Mouse (Mus musculus) liver, embryonic 16.5 days (tissue): ENCODE data around the gene Gm21860. TPM values are rescaled to one million over a fixed set of nuclear protein-coding genes. Genes with fewer than 3 reads are reported as not detected.
"Not testable (repeated sequence)": the region's sequence is repeated elsewhere in the genome, so short reads cannot be mapped to it uniquely, and the experiment has no call there.

Experiments
- ATAC-seq: fragments of 200-750 bp; cut with Nextera tagmentation; 2 replicates; pipeline ENCODE4 v1.8.0; 2017; ENCODE audit warnings: low read depth, mild to moderate bottlenecking, moderate number of reproducible peaks, moderate library complexity
- H3K27ac ChIP-seq: fragments of 300-500 bp; sonication (generic); 2 replicates; pipeline ENCODE4 v1.5.1; 2014; ENCODE audit warnings: mild to moderate bottlenecking, low read length
- H3K27me3 ChIP-seq: fragments of 300-500 bp; sonication (generic); 2 replicates; pipeline ENCODE4 v1.6.1; 2014; ENCODE audit warnings: low read depth, low read length, mixed read lengths; ENCODE audit not compliant: control insufficient read depth, insufficient read depth
- H3K36me3 ChIP-seq: fragments of 300-500 bp; sonication (generic); 2 replicates; pipeline ENCODE4 v1.6.1; 2014; ENCODE audit warnings: mild to moderate bottlenecking; ENCODE audit not compliant: control insufficient read depth, insufficient read depth
- H3K4me1 ChIP-seq: fragments of 300-500 bp; sonication (generic); 2 replicates; pipeline ENCODE4 v1.6.1; 2014; ENCODE audit warnings: low read depth, low read length, mixed read lengths; ENCODE audit not compliant: control insufficient read depth
- H3K4me2 ChIP-seq: fragments of 300-500 bp; sonication (generic); 2 replicates; pipeline ENCODE4 v1.6.1; 2014; ENCODE audit warnings: low read depth, low read length, mixed read lengths
- H3K4me3 ChIP-seq: fragments of 300-500 bp; sonication (generic); 2 replicates; pipeline ENCODE4 v1.5.1; 2014; ENCODE audit warnings: low read depth, mild to moderate bottlenecking, low read length
- H3K9ac ChIP-seq: fragments of 300-500 bp; sonication (generic); 2 replicates; pipeline ENCODE4 v1.6.1; 2014; ENCODE audit warnings: low read depth, low read length
- H3K9me3 ChIP-seq: fragments of 300-500 bp; sonication (generic); replicated peaks from 2 replicates; pipeline ENCODE4 v1.6.1; 2016; ENCODE audit warnings: low read length; ENCODE audit not compliant: control insufficient read depth
- WGBS: fragments of 180-500 bp; shearing (Covaris S2); extraction: QIAGEN DNeasy Blood & Tissue Kit; methylation state at CpG from one replicate; pipeline ENCODE4 v1.1.7; 2014; ENCODE audit not compliant: insufficient replicate concordance; 5-methylcytosine and 5-hydroxymethylcytosine counted together
- polyA plus RNA-seq: library from polyadenylated mRNA; unstranded; fragments of >200 nt; fragmentation: Nextera tagmentation; extraction: Ambion mirVana; gene quantifications from 2 replicates; pipeline ENCODE4 v1.2.1, GENCODE M21; 2015

Gm21860 gene
- polyA plus RNA-seq, 1 experiment from 2014 or later = not detected

GRCm38 (mm10) chrY:90727121-90727908, 27.3 kb downstream of the Gm21860 start:
- not testable (repeated sequence) for H3K27ac ChIP-seq, H3K9ac ChIP-seq, H3K4me1 ChIP-seq, H3K4me3 ChIP-seq, H3K27me3 ChIP-seq, H3K9me3 ChIP-seq, ATAC-seq, H3K4me2 ChIP-seq, H3K36me3 ChIP-seq
- WGBS = 60% methylated on average over 12 of the region's 13 CpGs

- H3K36me3 ChIP-seq, H3K27ac ChIP-seq, H3K9me3 ChIP-seq, H3K4me2 ChIP-seq, H3K4me3 ChIP-seq, H3K27me3 ChIP-seq, H3K4me1 ChIP-seq, ATAC-seq, H3K9ac ChIP-seq: not testable (repeated sequence)
- WGBS = 46% methylated on average over 11 of the region's 23 CpGs
These were observed 28.7 kb downstream of the Gm21860 start for GRCm38 (mm10) chrY:90725701-90726451.

GRCm38 (mm10) chrY:90725166-90725565, 29.5 kb downstream of the Gm21860 start:
- not testable (repeated sequence) for H3K9ac ChIP-seq, H3K9me3 ChIP-seq, H3K4me2 ChIP-seq, H3K36me3 ChIP-seq, H3K4me1 ChIP-seq, ATAC-seq, H3K27ac ChIP-seq, H3K4me3 ChIP-seq, H3K27me3 ChIP-seq
- WGBS = 74% methylated on average over 10 of the region's 10 CpGs

- not testable (repeated sequence) for H3K9ac ChIP-seq, H3K4me2 ChIP-seq, H3K4me3 ChIP-seq, H3K4me1 ChIP-seq, H3K27me3 ChIP-seq, H3K36me3 ChIP-seq, H3K27ac ChIP-seq, H3K9me3 ChIP-seq
- 49% methylated on average over 8 of the region's 8 CpGs for WGBS
- ATAC-seq = peak; percentile 41; the same call in 1 of the 2 replicates
These were observed 30.5 kb downstream of the Gm21860 start for GRCm38 (mm10) chrY:90724014-90724709.

GRCm38 (mm10) chrY:90723336-90723987, 31.2 kb downstream of the Gm21860 start:
- H3K9me3 ChIP-seq, H3K4me3 ChIP-seq, H3K27me3 ChIP-seq, H3K4me1 ChIP-seq, H3K36me3 ChIP-seq, H3K4me2 ChIP-seq, H3K9ac ChIP-seq, H3K27ac ChIP-seq: not testable (repeated sequence)
- peak; percentile 63 for ATAC-seq
- WGBS = 59% methylated on average over 8 of the region's 9 CpGs

- H3K4me2 ChIP-seq, H3K27me3 ChIP-seq, ATAC-seq, H3K4me3 ChIP-seq, H3K36me3 ChIP-seq, H3K9ac ChIP-seq, H3K27ac ChIP-seq, H3K9me3 ChIP-seq, H3K4me1 ChIP-seq: not testable (repeated sequence)
- 22% methylated on average over 5 of the region's 5 CpGs for WGBS
These were observed 34.1 kb downstream of the Gm21860 start for GRCm38 (mm10) chrY:90720505-90720904.

GRCm38 (mm10) chrY:90719403-90720232, 35.0 kb downstream of the Gm21860 start:
- H3K4me2 ChIP-seq, H3K4me1 ChIP-seq, H3K9me3 ChIP-seq, H3K36me3 ChIP-seq, H3K4me3 ChIP-seq, H3K27ac ChIP-seq, ATAC-seq, H3K27me3 ChIP-seq, H3K9ac ChIP-seq: not testable (repeated sequence)
- 72% methylated on average over 13 of the region's 13 CpGs for WGBS
